Mouse (Mus musculus) stomach, embryonic 16.5 days (tissue): ENCODE data around the gene Zfp827. TPM values are rescaled to one million over a fixed set of nuclear protein-coding genes. Genes with fewer than 3 reads are reported as not detected.

Source experiments
- ATAC-seq: fragments of 200-750 bp; cut with Nextera tagmentation; 2 replicates; pipeline ENCODE4 v1.8.0; 2017; ENCODE audit warnings: moderate number of reproducible peaks, moderate TSS enrichment; ENCODE audit not compliant: insufficient read depth, low FRiP score
- H3K27ac ChIP-seq: fragments of 300-500 bp; sonication (generic); 2 replicates; pipeline ENCODE4 v1.5.1; 2014; ENCODE audit warnings: low read length
- H3K27me3 ChIP-seq: fragments of 300-500 bp; sonication (generic); 2 replicates; pipeline ENCODE4 v1.6.1; 2014; ENCODE audit warnings: low read length, control low read depth, mixed read lengths; ENCODE audit not compliant: control insufficient read depth, insufficient read depth
- H3K36me3 ChIP-seq: fragments of 300-500 bp; sonication (generic); 2 replicates; pipeline ENCODE4 v1.6.1; 2014; ENCODE audit warnings: low read length; ENCODE audit not compliant: control insufficient read depth, insufficient read depth
- H3K4me1 ChIP-seq: fragments of 300-500 bp; sonication (generic); 2 replicates; pipeline ENCODE4 v1.6.1; 2014; ENCODE audit warnings: low read length, control low read depth, mixed read lengths; ENCODE audit not compliant: control insufficient read depth, insufficient read depth
- H3K4me2 ChIP-seq: fragments of 300-500 bp; sonication (generic); 2 replicates; pipeline ENCODE4 v1.6.1; 2014; ENCODE audit warnings: low read depth, low read length, mixed read lengths
- H3K4me3 ChIP-seq: fragments of 300-500 bp; sonication (generic); replicated peaks from 2 replicates; pipeline ENCODE4 v1.5.1; 2014; ENCODE audit warnings: mild to moderate bottlenecking, low read length
- H3K9ac ChIP-seq: fragments of 300-500 bp; sonication (generic); 2 replicates; pipeline ENCODE4 v1.6.1; 2014; ENCODE audit warnings: low read length
- H3K9me3 ChIP-seq: fragments of 300-500 bp; sonication (generic); replicated peaks from 2 replicates; pipeline ENCODE4 v1.6.1; 2016; ENCODE audit warnings: low read length, control low read depth; ENCODE audit not compliant: control insufficient read depth
- WGBS: fragments of 180-500 bp; shearing (Covaris S2); extraction: QIAGEN DNeasy Blood & Tissue Kit; methylation state at CpG from one replicate; pipeline ENCODE4 v1.1.7; 2014; 5-methylcytosine and 5-hydroxymethylcytosine counted together
- polyA plus RNA-seq: library from polyadenylated mRNA; unstranded; fragments of >200 nt; fragmentation: Nextera tagmentation; extraction: Ambion mirVana; gene quantifications from 2 replicates; pipeline ENCODE4 v1.2.1, GENCODE M21; 2015

The Zfp827 gene
- polyA plus RNA-seq, 1 experiment from 2014 or later = 7.8 TPM

GRCm38 (mm10) chr8:79111461-79111860, 83.2 kb downstream of the Zfp827 start:
- no peaks in the 10 kb centered on the region for H3K36me3 ChIP-seq
- no peak overlapping the region for H3K4me3 ChIP-seq
- H3K27me3 ChIP-seq = no peaks in the 10 kb centered on the region
- 71% methylated on average over 8 of the region's 8 CpGs for WGBS
- H3K4me2 ChIP-seq = no peak overlapping the region
- no peak overlapping the region for H3K9ac ChIP-seq
- H3K27ac ChIP-seq = no peak overlapping the region
- H3K4me1 ChIP-seq = no peaks in the 10 kb centered on the region
- no peak for ATAC-seq
- no peaks in the 10 kb centered on the region for H3K9me3 ChIP-seq

GRCm38 (mm10) chr8:79112480-79112879, 84.2 kb downstream of the Zfp827 start:
- WGBS = 89% methylated on average over 18 of the region's 18 CpGs
- no peak overlapping the region for H3K9ac ChIP-seq
- H3K27ac ChIP-seq = no peak overlapping the region
- H3K36me3 ChIP-seq = no peaks in the 10 kb centered on the region
- no peaks in the 10 kb centered on the region for H3K27me3 ChIP-seq
- no peaks in the 10 kb centered on the region for H3K9me3 ChIP-seq
- H3K4me1 ChIP-seq = no peaks in the 10 kb centered on the region
- ATAC-seq = 0 out of 2 replicates have a peak, but pooled peaks have one; percentile 37
- H3K4me2 ChIP-seq = no peak overlapping the region
- H3K4me3 ChIP-seq = no peak overlapping the region

GRCm38 (mm10) chr8:79113533-79113932, 85.3 kb downstream of the Zfp827 start:
- Histone ChIP-seq H3K9ac (no peak overlapping the region), H3K4me3 (no peak overlapping the region), H3K4me2 (no peak overlapping the region), H3K9me3 (no peaks in the 10 kb centered on the region), H3K27me3 (no peaks in the 10 kb centered on the region), H3K36me3 (no peaks in the 10 kb centered on the region), H3K4me1 (no peaks in the 10 kb centered on the region), H3K27ac (no peak overlapping the region)
- ATAC-seq = no peak
- WGBS = 81% methylated on average over 9 of the region's 9 CpGs

- no peak overlapping the region for H3K4me2 ChIP-seq
- no peak overlapping the region for H3K9ac ChIP-seq
- WGBS = 72% methylated on average over 6 of the region's 6 CpGs
- H3K27me3 ChIP-seq = no peaks in the 10 kb centered on the region
- H3K36me3 ChIP-seq = no peaks in the 10 kb centered on the region
- no peak for ATAC-seq
- H3K9me3 ChIP-seq = no peaks in the 10 kb centered on the region
- no peaks in the 10 kb centered on the region for H3K4me1 ChIP-seq
- no peak overlapping the region for H3K27ac ChIP-seq
- no peak overlapping the region for H3K4me3 ChIP-seq
These were observed 86.3 kb downstream of the Zfp827 start for GRCm38 (mm10) chr8:79114561-79114960.

- no peaks in the 10 kb centered on the region for H3K27me3 ChIP-seq
- H3K4me2 ChIP-seq = no peak overlapping the region
- H3K9me3 ChIP-seq = no peaks in the 10 kb centered on the region
- H3K36me3 ChIP-seq = no peaks in the 10 kb centered on the region
- H3K4me3 ChIP-seq = no peak overlapping the region
- H3K27ac ChIP-seq = no peak overlapping the region
- 77% methylated on average over 7 of the region's 7 CpGs for WGBS
- H3K9ac ChIP-seq = no peak overlapping the region
- H3K4me1 ChIP-seq = no peaks in the 10 kb centered on the region
- ATAC-seq = no peak
These were observed 88.2 kb downstream of the Zfp827 start for GRCm38 (mm10) chr8:79116436-79116835.

GRCm38 (mm10) chr8:79117711-79118110, 89.5 kb downstream of the Zfp827 start:
- no peaks in the 10 kb centered on the region for H3K9me3 ChIP-seq
- no peak for ATAC-seq
- no peak overlapping the region for H3K9ac ChIP-seq
- H3K27ac ChIP-seq = no peak overlapping the region
- no peak overlapping the region for H3K4me3 ChIP-seq
- 87% methylated on average over 7 of the region's 7 CpGs for WGBS
- H3K4me1 ChIP-seq = no peaks in the 10 kb centered on the region
- H3K36me3 ChIP-seq = no peaks in the 10 kb centered on the region
- H3K4me2 ChIP-seq = no peak overlapping the region
- H3K27me3 ChIP-seq = no peaks in the 10 kb centered on the region

- H3K4me1 ChIP-seq = no peaks in the 10 kb centered on the region
- H3K4me2 ChIP-seq = no peak overlapping the region
- ATAC-seq = no peak
- H3K36me3 ChIP-seq = no peaks in the 10 kb centered on the region
- no peaks in the 10 kb centered on the region for H3K27me3 ChIP-seq
- no peak overlapping the region for H3K27ac ChIP-seq
- no peak overlapping the region for H3K4me3 ChIP-seq
- WGBS = 93% methylated on average over 1 of the region's 1 CpGs
- no peaks in the 10 kb centered on the region for H3K9me3 ChIP-seq
- H3K9ac ChIP-seq = no peak overlapping the region
These were observed 93.4 kb downstream of the Zfp827 start for GRCm38 (mm10) chr8:79121614-79122013.

- WGBS = 84% methylated on average over 4 of the region's 4 CpGs
- ATAC-seq = no peak
These were observed 96.0 kb downstream of the Zfp827 start for GRCm38 (mm10) chr8:79124231-79124630.

GRCm38 (mm10) chr8:79127211-79127816, 99.1 kb downstream of the Zfp827 start:
- Histone ChIP-seq H3K4me2 (no peak overlapping the region), H3K9ac (no peak overlapping the region), H3K4me3 (no peak overlapping the region), H3K27me3 (no peaks in the 10 kb centered on the region), H3K4me1 (no peaks in the 10 kb centered on the region), H3K27ac (no peak overlapping the region), H3K36me3 (no peaks in the 10 kb centered on the region), H3K9me3 (no peaks in the 10 kb centered on the region)
- 67% methylated on average over 7 of the region's 7 CpGs for WGBS
- ATAC-seq = no peak

More at GRCm38 (mm10) chr8:79124231-79124630, 96.0 kb downstream of the Zfp827 start:
- H3K9ac ChIP-seq = no peak overlapping the region
- H3K4me3 ChIP-seq = no peak overlapping the region
- H3K4me1 ChIP-seq = no peaks in the 10 kb centered on the region
- H3K9me3 ChIP-seq = no peaks in the 10 kb centered on the region
- no peaks in the 10 kb centered on the region for H3K27me3 ChIP-seq
- no peak overlapping the region for H3K27ac ChIP-seq
- no peak overlapping the region for H3K4me2 ChIP-seq
- H3K36me3 ChIP-seq = no peaks in the 10 kb centered on the region
